Mouse (Mus musculus) kidney, postnatal 25 days (tissue): ENCODE measurements around the gene Vps36.

Experiments
- DNase-seq, 2 experiments: peaks; one replicate each; pipeline ENCODE4 v3.0.0; 2021; ENCODE audit warnings: mixed read lengths in 2 of 2

Gene Vps36

DNA sequence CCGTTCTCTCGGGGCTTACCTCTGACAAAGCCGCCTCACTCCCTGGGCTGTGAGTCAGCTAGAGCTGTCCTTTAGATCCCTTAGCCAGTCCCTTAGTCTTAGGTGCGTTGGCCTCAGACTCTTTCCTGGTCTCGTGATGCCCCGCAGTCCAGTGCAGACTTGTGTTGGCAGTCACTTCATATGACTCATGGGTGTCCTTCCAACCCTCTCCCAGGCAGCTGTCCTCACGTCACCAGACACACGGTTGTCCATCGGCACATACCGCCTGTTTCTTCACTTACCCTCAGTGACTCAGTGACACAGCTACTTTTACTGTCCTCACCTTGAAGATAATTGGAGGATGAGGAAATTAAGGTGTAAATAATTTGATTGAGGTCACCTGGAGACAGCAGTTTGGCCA lies 22.2 kb downstream of the Vps36 start:
- DNase-seq, result no peak

DNA sequence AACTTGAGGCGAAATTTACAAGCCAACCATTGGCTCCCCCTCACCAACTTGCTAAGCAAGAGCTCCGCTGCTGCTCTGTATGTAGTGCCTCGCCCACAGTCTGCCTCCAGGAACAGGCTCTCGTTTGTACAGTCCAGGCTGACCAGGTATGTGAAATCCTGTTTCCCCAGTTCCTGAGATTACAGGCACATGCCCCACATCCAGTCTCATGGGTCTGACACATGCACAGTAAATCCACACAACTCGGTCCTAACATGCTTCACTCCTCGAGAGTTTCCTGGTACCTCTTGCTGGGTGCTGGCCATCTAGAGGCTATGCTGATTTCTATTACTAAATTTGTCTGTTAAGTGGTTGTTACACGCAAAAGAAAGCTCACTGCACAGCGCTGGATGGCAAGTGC lies 33.8 kb downstream of the Vps36 start:
- no peak for DNase-seq

DNA sequence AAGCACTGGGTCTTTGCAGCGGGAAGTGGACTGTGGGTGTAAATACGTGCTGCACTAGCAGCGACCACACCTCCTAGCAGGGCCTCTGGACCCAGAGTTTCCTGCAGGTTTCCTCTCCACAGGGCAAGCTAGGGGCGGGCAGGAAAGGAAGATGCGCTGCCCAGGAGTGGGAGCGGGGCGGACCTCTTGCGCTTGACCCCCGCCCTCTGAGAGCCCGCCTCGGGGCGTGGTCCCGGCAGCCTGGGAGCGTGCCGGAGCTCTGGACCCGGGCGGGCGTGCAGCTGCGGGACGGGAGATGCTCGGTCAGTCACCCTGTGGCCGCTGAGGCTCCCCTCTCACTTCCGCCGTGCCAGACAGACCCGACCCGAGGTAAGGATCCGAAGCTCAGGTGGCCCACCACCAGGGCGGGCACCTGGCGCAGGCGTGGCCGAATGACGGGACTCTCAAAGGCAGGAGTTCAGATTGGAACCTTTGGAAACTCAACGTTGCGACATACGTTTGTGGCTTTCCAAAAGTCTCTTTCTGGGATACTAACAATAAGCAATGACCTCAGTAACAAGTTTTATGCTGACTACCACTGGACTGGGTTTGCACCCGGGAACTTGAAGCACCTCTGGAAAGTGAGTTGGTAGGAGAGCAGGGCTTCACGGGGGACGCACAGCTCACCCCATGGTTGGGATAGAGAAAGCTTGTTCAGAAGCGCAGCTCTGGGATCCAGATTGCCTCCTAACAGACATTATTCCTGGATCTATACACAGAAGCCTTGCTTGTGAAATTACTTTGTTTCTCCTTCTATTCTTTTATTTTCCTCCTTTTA lies 34.7 kb downstream of the Vps36 start, which contains the start of gene Thsd1:
Gene Thsd1, plus strand, starts transcription at position 253 of the 817 bp plus-strand sequence.
- DNase-seq, result peak; percentile 77 to 91

GRCm38 (mm10) chr8:22228621-22229020 lies 36.0 kb downstream of the Vps36 start:
- peak; percentile 33 to 42 for DNase-seq

GRCm38 (mm10) chr8:22242986-22243385 lies 50.4 kb downstream of the Vps36 start:
- DNase-seq, result no peak

- no peak for DNase-seq
Observed at GRCm38 (mm10) chr8:22245663-22246062, 53.1 kb downstream of the Vps36 start.

- DNase-seq, result no peak
Observed at GRCm38 (mm10) chr8:22247956-22248355, 55.3 kb downstream of the Vps36 start.

GRCm38 (mm10) chr8:22249080-22249479 lies 56.5 kb downstream of the Vps36 start:
- no peak for DNase-seq

GRCm38 (mm10) chr8:22258946-22259450 lies 66.4 kb downstream of the Vps36 start:
- no peak for DNase-seq

- DNase-seq, result no peak
Observed at GRCm38 (mm10) chr8:22259531-22259930, 66.9 kb downstream of the Vps36 start.

DNA sequence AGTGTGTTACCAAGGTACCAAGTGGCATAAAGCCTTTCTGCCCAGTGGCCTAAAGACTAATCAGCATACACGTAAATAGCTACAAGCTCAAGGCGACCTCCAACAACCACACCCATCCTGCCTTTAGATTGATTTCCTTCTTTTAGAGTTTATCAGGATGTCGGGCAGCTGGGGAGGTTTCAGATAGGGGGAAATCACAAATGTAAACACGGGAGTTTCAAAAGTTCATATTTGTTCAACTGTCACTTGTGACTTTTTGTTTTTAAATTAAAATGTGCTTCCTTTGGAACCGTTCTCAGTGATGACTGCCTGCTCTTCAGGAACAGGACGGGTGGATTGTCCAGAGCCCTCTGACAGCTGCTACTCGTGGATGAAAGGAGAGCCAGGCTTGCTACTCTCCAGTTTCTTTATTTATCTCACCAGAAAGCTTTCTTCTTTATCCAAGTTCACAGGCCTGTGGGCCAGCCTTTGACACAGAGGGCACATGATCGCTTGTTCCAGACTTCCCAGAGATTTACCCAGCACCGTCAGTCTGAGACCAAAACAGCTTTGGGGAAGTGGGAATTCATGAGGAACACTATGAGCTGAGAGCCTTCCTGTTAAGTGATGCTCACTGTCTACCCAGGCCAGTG lies 67.6 kb downstream of the Vps36 start:
- peak in 1 of 2 experiments; percentile 8 for DNase-seq

GRCm38 (mm10) chr8:22262267-22262666 lies 69.7 kb downstream of the Vps36 start:
- no peak for DNase-seq

DNA sequence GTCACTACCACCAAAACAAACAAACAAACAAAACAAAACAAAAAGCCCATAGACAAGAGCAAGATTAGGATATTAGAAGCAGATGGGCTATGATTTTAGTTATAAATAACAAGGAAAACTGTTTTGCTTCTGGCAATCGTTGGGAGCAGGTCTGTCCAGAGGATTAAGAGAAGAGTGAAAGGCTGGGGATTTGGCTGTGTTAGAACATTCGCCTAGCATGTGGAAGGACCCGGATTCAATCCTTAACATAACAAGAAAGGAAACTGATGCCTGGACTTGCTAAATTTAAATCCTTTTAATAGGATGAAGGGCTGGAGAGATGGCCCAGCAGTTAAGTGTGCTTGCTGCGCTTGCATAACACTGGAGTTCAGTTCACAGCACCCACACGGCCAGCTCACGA lies 71.7 kb downstream of the Vps36 start:
- no peak for DNase-seq

- peak; percentile 25 to 55 for DNase-seq
Observed at GRCm38 (mm10) chr8:22264787-22265186, 72.2 kb downstream of the Vps36 start.

GRCm38 (mm10) chr8:22265194-22265593 lies 72.6 kb downstream of the Vps36 start:
- DNase-seq, result no peak

DNA sequence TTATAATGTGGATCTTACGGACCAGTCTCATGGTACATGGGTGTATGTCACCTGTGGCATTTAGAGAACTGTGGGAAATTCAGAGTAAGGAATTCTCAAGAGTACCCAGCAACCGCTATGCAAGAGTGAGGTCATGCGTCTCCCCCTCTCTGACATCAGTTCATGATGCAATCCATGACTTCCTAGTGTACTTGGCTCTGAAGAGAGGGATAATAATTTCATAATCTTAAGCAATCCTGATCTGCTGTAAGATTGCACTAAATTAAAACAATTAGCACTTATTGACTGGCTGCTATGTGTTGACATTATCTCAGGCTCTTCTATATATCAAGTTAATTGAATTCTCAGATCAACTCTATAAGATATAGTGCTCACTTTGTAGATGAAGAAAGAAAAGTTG lies 74.2 kb downstream of the Vps36 start:
- DNase-seq, result no peak
